Mouse (Mus musculus): Measurements from ENCODE around the gene Fam174b.

- no peak for TF ChIP-seq POLR2A (IDR thresholded peaks at IDR 0.05; ENCODE audit: extremely low read depth, insufficient read depth, low read length)
- no peak for TF ChIP-seq CTCF (IDR thresholded peaks at IDR 0.05; ENCODE audit: extremely low read depth, insufficient read depth, low read length)
Measured at GRCm38 (mm10) chr7:73718497-73719007, 21.6 kb upstream of the Fam174b start.

Data from cortical plate, adult 2 months (tissue).